Mouse (Mus musculus) liver, embryonic 14.5 days (tissue): ENCODE measurements at regions not wholly inside any gene's neighbourhood (a gene's known extent, or its start where the extent isn't known, plus 50 kb on each side); places are given as distances from the start of the nearest gene placed in this dataset.

ENCODE experiments used
- ATAC-seq: fragments of 200-750 bp; cut with Nextera tagmentation; 2 replicates; pipeline ENCODE4 v1.8.0; 2017; ENCODE audit warnings: moderate number of reproducible peaks, mild to moderate bottlenecking, moderate library complexity; ENCODE audit not compliant: insufficient read depth
- DNase-seq, 3 experiments: peaks; one replicate each; pipeline ENCODE4 v3.0.0-alpha.2; 2012 to 2013; ENCODE audit warnings: low read depth in 3 of 3, low spot score in 3 of 3
- H3K27ac ChIP-seq: fragments of 300-500 bp; sonication (generic); 2 replicates; pipeline ENCODE4 v1.5.1; 2014; ENCODE audit warnings: moderate library complexity, mild to moderate bottlenecking, control low read depth, inconsistent platforms
- H3K27me3 ChIP-seq: fragments of 300-500 bp; sonication (generic); 2 replicates; pipeline ENCODE4 v1.6.1; 2014; ENCODE audit warnings: mild to moderate bottlenecking, low read length, moderate library complexity; ENCODE audit not compliant: control insufficient read depth, insufficient read depth
- H3K36me3 ChIP-seq: fragments of 300-500 bp; sonication (generic); replicated peaks from 2 replicates; pipeline ENCODE4 v1.6.1; 2014; ENCODE audit warnings: low read depth; ENCODE audit not compliant: control insufficient read depth, insufficient read depth
- H3K4me1 ChIP-seq, 2 experiments: fragments of 200-500 bp in 1 of 2; fragments of 300-500 bp in 1 of 2; sonication (generic) in 1 of 2; replicated peaks; 2 replicates each; pipeline ENCODE4 v1.6.1; 2012 to 2014; ENCODE audit warnings: antibody characterized with exemption in 1 of 2, inconsistent platforms in 1 of 2, low read length in 1 of 2; ENCODE audit not compliant: control insufficient read depth in 2 of 2, insufficient read depth in 2 of 2
- H3K4me2 ChIP-seq: fragments of 300-500 bp; sonication (generic); 2 replicates; pipeline ENCODE4 v1.6.1; 2014; ENCODE audit warnings: low read depth, mild to moderate bottlenecking, control low read depth, moderate library complexity
- H3K4me3 ChIP-seq, 2 experiments: fragments of 200-500 bp in 1 of 2; fragments of 300-500 bp in 1 of 2; sonication (generic) in 1 of 2; 2 replicates each; pipeline ENCODE4 v1.5.1; 2012 to 2014; ENCODE audit warnings: low read depth in 2 of 2, low read length in 2 of 2, mild to moderate bottlenecking in 2 of 2, control low read depth in 1 of 2, inconsistent platforms in 1 of 2, moderate library complexity in 1 of 2; ENCODE audit not compliant: insufficient read depth in 1 of 2
- H3K9ac ChIP-seq: fragments of 300-500 bp; sonication (generic); replicated peaks from 2 replicates; pipeline ENCODE4 v1.6.1; 2014; ENCODE audit warnings: mild to moderate bottlenecking, control low read depth, moderate library complexity
- H3K9me3 ChIP-seq: fragments of 300-500 bp; sonication (generic); 2 replicates; pipeline ENCODE4 v1.6.1; 2016; ENCODE audit warnings: low read length, mixed read lengths; ENCODE audit not compliant: control insufficient read depth
- CTCF ChIP-seq: IDR thresholded peaks from 2 replicates; pipeline ENCODE4 v1.5.1; 2016; ENCODE audit warnings: antibody characterized with exemption, low read depth, control low read depth
- EP300 ChIP-seq: IDR thresholded peaks from 2 replicates; pipeline ENCODE4 v1.6.1; 2016; ENCODE audit warnings: antibody characterized with exemption, low read depth
- WGBS: fragments of 180-500 bp; shearing (Covaris S2); extraction: QIAGEN DNeasy Blood & Tissue Kit; methylation state at CpG from one replicate; pipeline ENCODE4 v1.1.7; 2014; ENCODE audit not compliant: insufficient replicate concordance; 5-methylcytosine and 5-hydroxymethylcytosine counted together

- no peak overlapping the region for H3K4me2 ChIP-seq
- H3K36me3 ChIP-seq: no peaks in the 10 kb centered on the region
- no peaks in the 10 kb centered on the region for H3K4me1 ChIP-seq
- H3K9me3 ChIP-seq: no peaks in the 10 kb centered on the region
- H3K27ac ChIP-seq: no peak overlapping the region
- TF ChIP-seq CTCF: no peak
- no peak for TF ChIP-seq EP300
- H3K4me3 ChIP-seq: no peak overlapping the region
- H3K9ac ChIP-seq: no peak overlapping the region
- DNase-seq (no peak), ATAC-seq (no peak)
- WGBS: 31% methylated on average over 2 of the region's 2 CpGs
- H3K27me3 ChIP-seq: no peaks in the 10 kb centered on the region
Observed at GRCm38 (mm10) chr15:65455203-65455816, 440.6 kb upstream of the Gm21961 start.

GRCm38 (mm10) chr15:65452258-65453028 is 437.7 kb upstream of the Gm21961 start:
- Histone ChIP-seq H3K4me3 (no peak overlapping the region), H3K27me3 (no peaks in the 10 kb centered on the region), H3K27ac (no peak overlapping the region), H3K9ac (no peak overlapping the region), H3K9me3 (no peaks in the 10 kb centered on the region), H3K4me2 (no peak overlapping the region), H3K36me3 (no peaks in the 10 kb centered on the region), H3K4me1 (no peaks in the 10 kb centered on the region)
- DNase-seq (no peak), ATAC-seq (no peak)
- 44% methylated on average over 4 of the region's 4 CpGs for WGBS
- TF ChIP-seq EP300: no peak
- TF ChIP-seq CTCF: no peak

- no peak for DNase-seq
Observed at GRCm38 (mm10) chr15:65419736-65420135, 405.0 kb upstream of the Gm21961 start.

More at GRCm38 (mm10) chr15:65419736-65420135, 405.0 kb upstream of the Gm21961 start:
- ATAC-seq: no peak
- no peak for TF ChIP-seq EP300
- TF ChIP-seq CTCF: no peak
- no peak overlapping the region for H3K27ac ChIP-seq
- no peaks in the 10 kb centered on the region for H3K36me3 ChIP-seq
- no peaks in the 10 kb centered on the region for H3K4me1 ChIP-seq
- H3K9me3 ChIP-seq: no peaks in the 10 kb centered on the region
- H3K4me2 ChIP-seq: no peak overlapping the region
- no peaks in the 10 kb centered on the region for H3K27me3 ChIP-seq
- 64% methylated on average over 3 of the region's 3 CpGs for WGBS
- H3K9ac ChIP-seq: no peak overlapping the region
- H3K4me3 ChIP-seq: no peak overlapping the region
